Mouse (Mus musculus) thymus, adult 2 months (tissue): ENCODE data around the gene Ctbp2.

Experiments used
- CTCF ChIP-seq: fragments of 200-500 bp; IDR thresholded peaks from 2 replicates; pipeline ENCODE4 v1.5.1; 2012; ENCODE audit warnings: mild to moderate bottlenecking, control low read depth, low read length, moderate library complexity, borderline replicate concordance; ENCODE audit not compliant: control insufficient read depth, poor library complexity, insufficient read depth; ENCODE audit errors: extremely low read depth
- POLR2A ChIP-seq: fragments of 200-500 bp; IDR thresholded peaks from 2 replicates; pipeline ENCODE4 v1.6.1; 2012; ENCODE audit warnings: mild to moderate bottlenecking, low read length, control low read depth, moderate library complexity; ENCODE audit not compliant: control insufficient read depth, poor library complexity, insufficient read depth; ENCODE audit errors: extremely low read depth

DNA sequence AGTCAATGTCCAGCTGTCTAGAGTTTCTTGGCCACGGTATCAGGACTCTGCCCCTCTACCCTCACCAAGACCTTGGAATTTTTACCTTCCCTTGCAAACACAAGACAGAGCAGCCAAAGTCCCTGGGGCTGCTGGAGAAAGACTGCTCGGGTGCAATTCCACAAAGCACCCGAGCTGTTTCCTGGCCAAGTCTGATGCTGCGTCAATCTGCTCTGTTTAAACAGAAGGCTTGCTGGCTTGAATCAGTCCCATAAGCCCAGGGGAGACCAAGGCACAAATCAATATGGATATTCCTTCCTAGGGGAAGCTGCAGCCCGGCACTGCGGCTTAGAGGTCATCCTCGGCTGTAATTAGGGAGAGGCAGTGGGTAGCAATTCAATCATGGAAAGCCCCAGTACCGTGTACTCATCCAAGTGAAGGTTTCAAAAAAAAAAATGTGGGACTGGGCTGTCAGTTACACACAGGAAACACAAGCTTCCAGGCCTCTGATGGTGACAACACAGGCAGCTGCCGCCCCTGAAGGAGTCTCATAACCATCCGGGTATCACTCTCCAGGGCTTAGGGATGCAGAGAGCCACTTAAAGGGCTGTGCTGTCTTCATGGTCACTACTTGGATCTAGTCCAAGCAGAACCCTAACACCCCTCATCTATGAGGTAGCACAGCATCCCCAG, 49.6 kb downstream of the Ctbp2 start:
- TF ChIP-seq CTCF (no peak), POLR2A (no peak)
